14 mouse cellular contexts compared by ENCODE assay signal in the genomic region with DNA sequence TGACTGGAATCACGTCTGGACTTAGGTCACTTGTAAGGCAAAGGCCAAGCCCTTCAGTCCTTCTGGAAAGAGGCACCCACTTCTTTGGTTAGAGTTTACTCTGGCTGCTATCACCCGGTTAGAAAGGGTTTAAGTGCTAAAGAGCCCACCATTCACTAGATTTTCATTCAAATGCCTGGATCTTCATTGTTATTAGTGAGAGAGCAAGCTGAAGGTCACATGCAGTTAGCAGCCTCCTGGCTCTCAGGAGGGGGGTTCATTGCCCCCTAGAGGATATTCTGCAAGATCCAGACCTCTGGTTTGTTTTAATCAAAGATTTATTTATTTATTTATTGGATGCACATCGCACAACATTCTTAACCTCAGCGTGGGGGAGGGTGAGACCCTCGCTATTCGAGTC.
"Had no signal": no experiment of that assay in that cellular context is flagged by ENCODE, and none has a peak within 500 bp of the region (broad histone marks: within the 10 kb centered on the region; RNA-seq: fewer than 3 reads in every experiment).

No protein-coding gene starts in this region.

- H3K9ac ChIP-seq: liver, embryonic 13.5 days; midbrain, embryonic 12.5 days; midbrain, embryonic 15.5 days; neural tube, embryonic 13.5 days had no signal

- H3K4me3 ChIP-seq: layer of hippocampus, adult 2 months; liver, embryonic 13.5 days; midbrain, embryonic 12.5 days; midbrain, embryonic 15.5 days; myocyte; neural tube, embryonic 13.5 days had no signal

- H3K4me1 ChIP-seq: liver, embryonic 13.5 days; midbrain, embryonic 12.5 days; midbrain, embryonic 15.5 days; neural tube, embryonic 13.5 days had no signal

- H3K27me3 ChIP-seq: liver, embryonic 13.5 days; midbrain, embryonic 12.5 days; midbrain, embryonic 15.5 days; neural tube, embryonic 13.5 days had no signal

- ATAC-seq: midbrain, embryonic 15.5 days had no signal

- DNase-seq: kidney, adult 8-10 months; kidney, postnatal 25 days; layer of hippocampus, adult 9-11 months; liver, embryonic 13.5 days; lung, adult 2 months; lung, postnatal 14 days; lung, postnatal 4 days; thymus, adult 18-20 months; thymus, postnatal 36 days had no signal

- H3K36me3 ChIP-seq: midbrain, embryonic 15.5 days had no signal

- H3K27ac ChIP-seq: layer of hippocampus, adult 2 months; liver, embryonic 13.5 days; midbrain, embryonic 12.5 days; midbrain, embryonic 15.5 days; neural tube, embryonic 13.5 days had no signal

- H3K4me2 ChIP-seq: liver, embryonic 13.5 days; midbrain, embryonic 12.5 days; midbrain, embryonic 15.5 days; neural tube, embryonic 13.5 days had no signal

- H3K9me3 ChIP-seq: liver, embryonic 13.5 days; midbrain, embryonic 12.5 days; midbrain, embryonic 15.5 days; neural tube, embryonic 13.5 days had no signal
